Mouse (Mus musculus): Measurements from ENCODE around the gene Srrm2.

Gene Srrm2

DNA sequence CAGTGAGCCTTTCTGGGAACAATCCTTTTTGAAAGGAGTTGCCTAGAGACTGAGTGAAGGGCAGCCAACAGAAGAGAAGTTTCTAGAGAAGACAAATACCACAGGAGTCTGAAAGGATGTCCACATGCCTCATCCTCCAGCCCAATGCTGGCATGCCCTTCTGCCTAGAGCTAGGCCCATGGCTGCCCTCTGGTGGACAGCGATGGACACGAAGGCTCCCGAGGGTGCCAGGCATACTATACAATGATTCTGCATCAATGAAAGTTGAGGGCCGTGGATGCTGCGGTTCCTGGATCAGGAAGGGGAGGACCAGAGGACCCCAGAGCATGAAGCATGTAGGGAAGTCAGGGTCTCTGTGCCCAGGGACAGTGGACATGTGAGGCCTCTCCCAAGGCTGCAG lies 63.0 kb downstream of the Srrm2 start:
- CTCF ChIA-PET = interaction anchor here (0.5 kb wide), 1 partner anchor 11 kb away, joined by 3 read pairs; no protein-coding TSS in a partner anchor

GRCm38 (mm10) chr17:23854229-23854765 lies 64.0 kb downstream of the Srrm2 start:
- CTCF ChIA-PET = interaction anchor here (1.0 kb wide), 1 partner anchor 105 kb away, joined by 3 read pairs; no protein-coding TSS in a partner anchor

DNA sequence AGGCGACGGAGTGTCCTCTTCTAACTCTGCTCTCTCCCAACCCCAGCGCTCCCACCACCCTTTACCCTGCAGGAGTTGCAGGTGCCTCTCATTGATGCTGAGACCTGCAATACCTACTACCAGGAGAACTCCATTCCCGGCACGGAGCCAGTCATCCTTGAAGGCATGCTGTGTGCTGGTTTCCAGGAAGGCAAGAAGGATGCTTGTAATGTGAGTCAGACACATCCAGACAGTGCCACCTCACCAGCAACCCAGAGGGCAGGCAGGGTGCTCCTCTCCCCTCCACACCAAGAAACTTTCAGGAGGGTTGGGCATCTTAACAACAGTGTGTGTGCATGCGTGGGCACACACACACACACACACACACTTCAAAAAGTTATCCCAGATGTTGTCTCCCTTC lies 66.9 kb downstream of the Srrm2 start:
- CTCF ChIA-PET = interaction anchor here (0.7 kb wide), 1 partner anchor 108 kb away, joined by 3 read pairs; no protein-coding TSS in a partner anchor

- CTCF ChIA-PET = no interaction called here
Measured at GRCm38 (mm10) chr17:23857913-23858312, 67.6 kb downstream of the Srrm2 start.

- CTCF ChIA-PET = no interaction called here
Measured at GRCm38 (mm10) chr17:23862926-23863325, 72.6 kb downstream of the Srrm2 start.

GRCm38 (mm10) chr17:23867756-23868155 lies 77.4 kb downstream of the Srrm2 start, which contains the start of gene Prss21:
Gene Prss21, plus strand, starts transcription at chr17:23868056.
- CTCF ChIA-PET = no interaction called here

- CTCF ChIA-PET = no interaction called here
Measured at GRCm38 (mm10) chr17:23868513-23868912, 78.2 kb downstream of the Srrm2 start.

Measured in spleen, embryonic (tissue).